Mouse (Mus musculus): ENCODE measurements around the gene Galr2. TPM values are rescaled to one million over a fixed set of nuclear protein-coding genes. Genes with fewer than 3 reads are reported as not detected.
A peak's percentile ranks its signal among the peaks of the same experiment; 100 is the strongest.

The Galr2 gene
- total and polyA plus RNA-seq, 2 experiments from 2014 or later = 0.36 TPM; not detected in 1

DNA sequence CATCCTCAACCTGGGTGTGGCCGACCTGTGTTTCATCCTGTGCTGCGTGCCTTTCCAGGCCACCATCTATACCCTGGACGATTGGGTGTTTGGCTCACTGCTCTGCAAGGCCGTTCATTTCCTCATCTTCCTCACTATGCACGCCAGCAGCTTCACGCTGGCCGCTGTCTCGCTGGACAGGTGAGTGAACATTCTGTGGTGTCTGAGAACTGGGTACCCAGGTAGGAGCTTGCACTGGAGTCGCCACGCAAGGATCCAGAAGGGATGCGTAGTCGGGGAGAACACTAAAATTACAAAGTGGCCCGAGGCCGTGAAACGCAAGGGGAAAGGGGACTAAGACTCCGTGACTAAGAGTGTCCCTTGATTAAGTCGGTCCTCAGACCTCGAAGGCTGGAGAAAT, 932 bp downstream of the Galr2 start:
- no peak for ATAC-seq

DNA sequence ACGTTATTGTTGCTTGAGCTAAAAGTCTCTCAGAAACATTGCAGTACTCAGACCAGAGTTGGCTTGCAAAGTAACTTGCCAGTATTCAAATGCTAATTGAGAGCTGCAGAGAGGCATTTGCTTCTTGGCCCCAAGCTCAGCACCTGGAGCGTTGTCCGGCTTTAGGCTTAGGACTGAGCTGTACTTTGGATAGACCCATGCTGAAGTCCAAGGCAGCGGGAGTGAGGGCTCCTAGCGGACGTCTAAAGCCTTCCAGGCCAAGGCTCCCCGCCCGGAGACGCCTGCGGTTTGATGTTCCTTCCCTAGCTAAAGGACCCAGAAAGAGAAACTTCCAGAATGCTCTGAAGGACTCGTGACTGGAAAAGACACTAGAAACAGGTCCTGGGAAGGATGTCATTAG, 1.4 kb downstream of the Galr2 start:
- no peak overlapping the region for H3K9ac ChIP-seq
- H3K36me3 ChIP-seq (ENCODE audit: insufficient read depth) = no peaks in the 10 kb centered on the region
- ATAC-seq (no peak), DNase-seq (no peak)
- H3K4me1 ChIP-seq (ENCODE audit: insufficient read depth) = no peaks in the 10 kb centered on the region; the same call in 1 of the 2 replicates
- 2% methylated on average over 11 of the region's 11 CpGs for WGBS
- no peak for TF ChIP-seq CTCF (IDR thresholded peaks at IDR 0.05; ENCODE audit: low read depth)
- H3K9me3 ChIP-seq (ENCODE audit: low read length) = no peaks in the 10 kb centered on the region
- H3K27ac ChIP-seq (ENCODE audit: low read depth, low read length) = no peak overlapping the region
- H3K4me2 ChIP-seq (ENCODE audit: low read depth) = peak overlapping the region; percentile 46; the same call in 1 of the 2 replicates
- H3K27me3 ChIP-seq (ENCODE audit: insufficient read depth, low read length) = peaks cover 41% of the 10 kb centered on the region
- H3K4me3 ChIP-seq (ENCODE audit: low read depth, low read length) = no peak overlapping the region

More for the DNA sequence above, 932 bp downstream of the Galr2 start:
- 3% methylated on average over 18 of the region's 18 CpGs for WGBS
- H3K27ac ChIP-seq (ENCODE audit: low read depth, low read length) = no peak overlapping the region
- no peaks in the 10 kb centered on the region for H3K36me3 ChIP-seq (ENCODE audit: insufficient read depth)
- no peak for DNase-seq
- peak overlapping the region; percentile 23 for H3K4me3 ChIP-seq (ENCODE audit: low read depth, low read length)
- peak overlapping the region; percentile 46 for H3K4me2 ChIP-seq (ENCODE audit: low read depth)
- no peak for TF ChIP-seq CTCF (IDR thresholded peaks at IDR 0.05; ENCODE audit: low read depth)
- no peaks in the 10 kb centered on the region for H3K9me3 ChIP-seq (ENCODE audit: low read length)
- peaks cover 41% of the 10 kb centered on the region for H3K27me3 ChIP-seq (ENCODE audit: insufficient read depth, low read length)
- H3K9ac ChIP-seq = peak overlapping the region; percentile 28; the same call in 1 of the 2 replicates
- H3K4me1 ChIP-seq (ENCODE audit: insufficient read depth) = no peaks in the 10 kb centered on the region; the same call in 1 of the 2 replicates

DNA sequence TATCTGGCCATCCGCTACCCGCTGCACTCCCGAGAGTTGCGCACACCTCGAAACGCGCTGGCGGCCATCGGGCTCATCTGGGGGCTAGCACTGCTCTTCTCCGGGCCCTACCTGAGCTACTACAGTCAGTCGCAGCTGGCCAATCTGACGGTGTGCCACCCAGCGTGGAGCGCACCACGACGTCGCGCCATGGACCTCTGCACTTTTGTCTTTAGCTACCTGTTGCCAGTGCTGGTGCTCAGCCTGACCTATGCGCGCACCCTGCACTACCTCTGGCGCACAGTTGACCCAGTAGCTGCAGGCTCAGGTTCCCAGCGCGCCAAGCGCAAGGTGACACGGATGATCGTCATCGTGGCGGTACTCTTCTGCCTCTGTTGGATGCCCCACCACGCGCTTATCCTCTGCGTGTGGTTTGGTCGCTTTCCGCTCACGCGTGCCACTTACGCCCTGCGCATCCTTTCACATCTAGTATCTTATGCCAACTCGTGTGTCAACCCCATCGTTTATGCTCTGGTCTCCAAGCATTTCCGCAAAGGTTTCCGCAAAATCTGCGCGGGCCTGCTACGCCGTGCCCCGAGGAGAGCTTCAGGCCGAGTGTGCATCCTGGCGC, 2.3 kb downstream of the Galr2 start:
- DNase-seq (no peak), ATAC-seq (peak; percentile 26; the same call in 1 of the 2 replicates)
- TF ChIP-seq CTCF (IDR thresholded peaks at IDR 0.05; ENCODE audit: low read depth) = no peak
- H3K4me2 ChIP-seq (ENCODE audit: low read depth) = peak overlapping the region; percentile 7; the same call in 1 of the 2 replicates
- no peak overlapping the region for H3K9ac ChIP-seq
- WGBS = 12% methylated on average over 48 of the region's 48 CpGs
- H3K36me3 ChIP-seq (ENCODE audit: insufficient read depth) = peaks cover 8% of the 10 kb centered on the region
- H3K9me3 ChIP-seq (ENCODE audit: low read length) = no peaks in the 10 kb centered on the region
- H3K27ac ChIP-seq (ENCODE audit: low read depth, low read length) = no peak overlapping the region
- no peak overlapping the region for H3K4me3 ChIP-seq (ENCODE audit: low read depth, low read length)
- peaks cover 41% of the 10 kb centered on the region for H3K27me3 ChIP-seq (ENCODE audit: insufficient read depth, low read length)
- H3K4me1 ChIP-seq (ENCODE audit: insufficient read depth) = no peaks in the 10 kb centered on the region; the same call in 1 of the 2 replicates

GRCm38 (mm10) chr11:116283982-116284381, 3.2 kb downstream of the Galr2 start:
- no peak for DNase-seq
- Histone ChIP-seq H3K4me1 (ENCODE audit: insufficient read depth) (no peaks in the 10 kb centered on the region; the same call in 1 of the 2 replicates), H3K9ac (no peak overlapping the region), H3K36me3 (ENCODE audit: insufficient read depth) (peaks cover 17% of the 10 kb centered on the region), H3K4me3 (ENCODE audit: low read depth, low read length) (no peak overlapping the region), H3K27me3 (ENCODE audit: insufficient read depth, low read length) (peaks cover 41% of the 10 kb centered on the region), H3K4me2 (ENCODE audit: low read depth) (no peak overlapping the region), H3K27ac (ENCODE audit: low read depth, low read length) (no peak overlapping the region), H3K9me3 (ENCODE audit: low read length) (no peaks in the 10 kb centered on the region)
- no peak for TF ChIP-seq CTCF (IDR thresholded peaks at IDR 0.05; ENCODE audit: low read depth)
- no peak for ATAC-seq
- WGBS = 68% methylated on average over 6 of the region's 6 CpGs

- DNase-seq = no peak
- 66% methylated on average over 7 of the region's 7 CpGs for WGBS
- H3K9ac ChIP-seq = no peak overlapping the region
- ATAC-seq = no peak
- no peak overlapping the region for H3K4me3 ChIP-seq (ENCODE audit: low read depth, low read length)
- peaks cover 29% of the 10 kb centered on the region for H3K27me3 ChIP-seq (ENCODE audit: insufficient read depth, low read length)
- no peaks in the 10 kb centered on the region; the same call in 1 of the 2 replicates for H3K4me1 ChIP-seq (ENCODE audit: insufficient read depth)
- H3K9me3 ChIP-seq (ENCODE audit: low read length) = no peaks in the 10 kb centered on the region
- H3K4me2 ChIP-seq (ENCODE audit: low read depth) = no peak overlapping the region
- H3K36me3 ChIP-seq (ENCODE audit: insufficient read depth) = peaks cover 35% of the 10 kb centered on the region
- H3K27ac ChIP-seq (ENCODE audit: low read depth, low read length) = no peak overlapping the region
- no peak for TF ChIP-seq CTCF (IDR thresholded peaks at IDR 0.05; ENCODE audit: low read depth)
These were observed 5.0 kb downstream of the Galr2 start for GRCm38 (mm10) chr11:116285770-116286191.

DNA sequence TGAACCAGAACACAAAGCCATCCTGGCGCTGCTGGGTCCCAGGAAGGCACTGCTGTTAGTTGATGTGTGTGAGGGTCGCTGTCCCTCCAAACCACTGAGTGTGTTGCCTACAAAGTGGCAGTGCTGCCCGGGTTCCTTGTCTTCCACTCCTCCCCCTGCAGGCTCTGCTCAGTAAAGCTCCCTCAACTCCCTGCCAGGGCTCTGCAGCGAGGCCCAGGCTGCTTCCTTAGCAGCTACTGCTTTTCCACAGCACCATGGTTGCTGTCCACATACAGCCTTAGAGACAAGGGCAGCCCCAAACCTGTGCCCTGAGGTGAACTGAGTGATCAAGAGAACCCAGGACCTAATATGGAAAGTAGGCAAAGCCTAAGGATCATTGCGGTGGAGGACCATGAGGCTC, 6.6 kb downstream of the Galr2 start:
- H3K9ac ChIP-seq = no peak overlapping the region
- DNase-seq (no peak), ATAC-seq (no peak)
- no peak overlapping the region for H3K27ac ChIP-seq (ENCODE audit: low read depth, low read length)
- WGBS = 74% methylated on average over 5 of the region's 5 CpGs
- H3K4me3 ChIP-seq (ENCODE audit: low read depth, low read length) = no peak overlapping the region
- H3K27me3 ChIP-seq (ENCODE audit: insufficient read depth, low read length) = peaks cover 14% of the 10 kb centered on the region
- peaks cover 51% of the 10 kb centered on the region for H3K36me3 ChIP-seq (ENCODE audit: insufficient read depth)
- H3K4me2 ChIP-seq (ENCODE audit: low read depth) = no peak overlapping the region
- no peaks in the 10 kb centered on the region; the same call in 1 of the 2 replicates for H3K4me1 ChIP-seq (ENCODE audit: insufficient read depth)
- H3K9me3 ChIP-seq (ENCODE audit: low read length) = no peaks in the 10 kb centered on the region
- no peak for TF ChIP-seq CTCF (IDR thresholded peaks at IDR 0.05; ENCODE audit: low read depth)

- peaks cover 73% of the 10 kb centered on the region for H3K36me3 ChIP-seq (ENCODE audit: insufficient read depth)
- H3K4me2 ChIP-seq (ENCODE audit: low read depth) = no peak overlapping the region
- H3K4me1 ChIP-seq (ENCODE audit: insufficient read depth) = no peaks in the 10 kb centered on the region
- DNase-seq (no peak), ATAC-seq (no peak)
- no peak overlapping the region for H3K4me3 ChIP-seq (ENCODE audit: low read depth, low read length)
- H3K27me3 ChIP-seq (ENCODE audit: insufficient read depth, low read length) = no peaks in the 10 kb centered on the region
- TF ChIP-seq CTCF (IDR thresholded peaks at IDR 0.05; ENCODE audit: low read depth) = no peak
- H3K9ac ChIP-seq = no peak overlapping the region
- no peaks in the 10 kb centered on the region for H3K9me3 ChIP-seq (ENCODE audit: low read length)
- H3K27ac ChIP-seq (ENCODE audit: low read depth, low read length) = no peak overlapping the region
- 71% methylated on average over 8 of the region's 8 CpGs for WGBS
These were observed 9.8 kb downstream of the Galr2 start for GRCm38 (mm10) chr11:116290556-116290955.

Measured in forebrain, postnatal 0 days (tissue).